In genomic region chr16:33891099-33891498, GRCm38 (mm10) we compare ENCODE assay signal across 8 mouse cellular contexts.
DNase-seq lines count a peak whose midpoint lies in the region; ATAC-seq lines count a peak whose summit lies in the region.

No protein-coding gene starts in this region.

- H3K9ac ChIP-seq in lung, embryonic 16.5 days (ENCODE audit: low read length), result peak overlapping the region; percentile 23; the same call in 1 of the 2 replicates
- H3K9ac ChIP-seq in kidney, embryonic 15.5 days, result no peak overlapping the region
- no peak overlapping the region for H3K9ac ChIP-seq in stomach, embryonic 15.5 days

- peak; percentile 3; the same call in 1 of the 2 replicates for ATAC-seq in lung, embryonic 16.5 days (ENCODE audit: low read depth)
- peak; percentile 52 for ATAC-seq in kidney, embryonic 15.5 days (replicated peaks; ENCODE audit: low FRiP score)
- ATAC-seq in stomach, embryonic 15.5 days (ENCODE audit: insufficient read depth, low FRiP score, low read depth), result no peak
- no peak for ATAC-seq in megakaryocyte progenitor cell, adult 5-6 weeks (replicated peaks; ENCODE audit: poor library complexity)

- H3K27ac ChIP-seq in lung, embryonic 16.5 days (ENCODE audit: low read length), result peak overlapping the region; percentile 87
- peak overlapping the region; percentile 45 for H3K27ac ChIP-seq in embryonic facial prominence, embryonic 10.5 days (replicated peaks)
- peak overlapping the region; percentile 86 for H3K27ac ChIP-seq in kidney, embryonic 15.5 days
- peak overlapping the region; percentile 77 for H3K27ac ChIP-seq in stomach, embryonic 15.5 days

- H3K36me3 ChIP-seq in lung, embryonic 16.5 days (ENCODE audit: control insufficient read depth, insufficient read depth, low read length), result no peaks in the 10 kb centered on the region
- H3K36me3 ChIP-seq in embryonic facial prominence, embryonic 10.5 days (replicated peaks), result 0 out of 2 replicates have a peak, but pooled peaks cover 7% of the 10 kb centered on the region
- no peaks in the 10 kb centered on the region for H3K36me3 ChIP-seq in kidney, embryonic 15.5 days
- no peaks in the 10 kb centered on the region for H3K36me3 ChIP-seq in stomach, embryonic 15.5 days

- no peaks in the 10 kb centered on the region for H3K9me3 ChIP-seq in lung, embryonic 16.5 days (ENCODE audit: control insufficient read depth, low read length)
- H3K9me3 ChIP-seq in embryonic facial prominence, embryonic 10.5 days, result no peaks in the 10 kb centered on the region
- no peaks in the 10 kb centered on the region for H3K9me3 ChIP-seq in kidney, embryonic 15.5 days (replicated peaks)
- no peaks in the 10 kb centered on the region for H3K9me3 ChIP-seq in stomach, embryonic 15.5 days

- no peak overlapping the region for H3K4me3 ChIP-seq in lung, embryonic 16.5 days (ENCODE audit: low read length)
- H3K4me3 ChIP-seq in embryonic facial prominence, embryonic 10.5 days, result no peak overlapping the region
- no peak overlapping the region for H3K4me3 ChIP-seq in kidney, embryonic 15.5 days (replicated peaks)
- H3K4me3 ChIP-seq in stomach, embryonic 15.5 days (replicated peaks), result no peak overlapping the region

- no peak for DNase-seq in lung, postnatal 4 days
- DNase-seq in embryonic facial prominence, embryonic 10.5 days (ENCODE audit: low spot score), result peak; percentile 31
- DNase-seq in urinary bladder, postnatal 25 days (ENCODE audit: low spot score), result no peak
- DNase-seq in layer of hippocampus, adult 11-12 months (ENCODE audit: low spot score), result no peak

- no peak overlapping the region for H3K4me2 ChIP-seq in lung, embryonic 16.5 days (ENCODE audit: low read depth, low read length)
- H3K4me2 ChIP-seq in kidney, embryonic 15.5 days, result no peak overlapping the region; the same call in 1 of the 2 replicates
- no peak overlapping the region for H3K4me2 ChIP-seq in stomach, embryonic 15.5 days

- 50% methylated on average over 8 of the region's 8 CpGs for WGBS in lung, embryonic 16.5 days
- WGBS in embryonic facial prominence, embryonic 10.5 days, result 59% methylated on average over 8 of the region's 8 CpGs
- WGBS in kidney, embryonic 15.5 days, result 27% methylated on average over 8 of the region's 8 CpGs
- 41% methylated on average over 8 of the region's 8 CpGs for WGBS in stomach, embryonic 15.5 days

- peaks cover 40% of the 10 kb centered on the region for H3K4me1 ChIP-seq in lung, embryonic 16.5 days (replicated peaks; ENCODE audit: control insufficient read depth, insufficient read depth, low read length)
- peaks cover 83% of the 10 kb centered on the region for H3K4me1 ChIP-seq in embryonic facial prominence, embryonic 10.5 days
- H3K4me1 ChIP-seq in kidney, embryonic 15.5 days, result peaks cover 77% of the 10 kb centered on the region
- H3K4me1 ChIP-seq in stomach, embryonic 15.5 days, result peaks cover 41% of the 10 kb centered on the region

- no peaks in the 10 kb centered on the region for H3K27me3 ChIP-seq in lung, embryonic 16.5 days (ENCODE audit: control insufficient read depth, insufficient read depth, low read depth, low read length)
- no peaks in the 10 kb centered on the region for H3K27me3 ChIP-seq in embryonic facial prominence, embryonic 10.5 days (replicated peaks; ENCODE audit: low read depth, poor library complexity, severe bottlenecking)
- H3K27me3 ChIP-seq in kidney, embryonic 15.5 days, result no peaks in the 10 kb centered on the region
- no peaks in the 10 kb centered on the region for H3K27me3 ChIP-seq in stomach, embryonic 15.5 days (replicated peaks)

Comparison
In these comparisons a context has a peak if more than half of its experiments do, and no peak if none do; other contexts are left out.
1. ATAC-seq: peak in lung, embryonic 16.5 days (single experiment) and kidney, embryonic 15.5 days (single experiment); none in stomach, embryonic 15.5 days (single experiment) and megakaryocyte progenitor cell, adult 5-6 weeks (single experiment).
2. Peak in every context shown above with its lines, with median percentiles within 50 percentile points of each other: H3K27ac ChIP-seq.